Mouse (Mus musculus) embryo, embryonic 11 days (tissue): ENCODE results near the gene Gm3755.
"Not testable (repeated sequence)": the region's sequence is repeated elsewhere in the genome, so short reads cannot be mapped to it uniquely, and the experiment has no call there.

Experiments
- DNase-seq: peaks from one replicate; pipeline ENCODE4 v3.0.0-alpha.2; 2015

Gene Gm3755

DNA sequence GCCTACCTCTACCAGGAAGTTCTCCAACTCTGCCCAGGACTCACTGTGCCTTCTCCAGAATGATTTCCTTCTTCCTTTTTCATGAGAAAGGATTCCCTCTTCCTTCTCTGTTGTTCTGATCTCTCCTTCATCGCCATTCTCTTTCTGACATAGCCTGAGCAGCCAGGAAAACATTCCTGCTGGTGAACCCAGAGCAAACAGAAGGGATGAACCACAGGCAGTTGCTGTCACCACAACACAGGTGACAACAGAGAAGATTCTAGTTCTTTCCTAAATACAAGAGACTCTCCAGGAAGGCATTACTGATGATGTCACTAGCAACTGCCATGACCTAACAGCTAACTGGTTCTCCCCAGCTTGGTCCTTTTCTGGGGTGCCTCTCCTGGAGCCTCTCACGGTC, at the start of gene Gm3755:
Gene Gm3755 (minus strand): TSS at position 101 of the 400 bp plus-strand sequence.
- DNase-seq = not testable (repeated sequence)

GRCm38 (mm10) chr14:7488731-7489130, 38.0 kb upstream of the Gm3755 start:
- peak; percentile 35 for DNase-seq

GRCm38 (mm10) chr14:7483662-7484061, 32.9 kb upstream of the Gm3755 start, which contains the start of gene Gm3752:
Gene Gm3752 (minus strand): TSS chr14:7483762.
- not testable (repeated sequence) for DNase-seq

- DNase-seq = not testable (repeated sequence)
Observed at GRCm38 (mm10) chr14:7422496-7422895, 28.2 kb downstream of the Gm3755 start.
